Mouse (Mus musculus): ENCODE results near the gene Napepld.

Napepld gene

DNA sequence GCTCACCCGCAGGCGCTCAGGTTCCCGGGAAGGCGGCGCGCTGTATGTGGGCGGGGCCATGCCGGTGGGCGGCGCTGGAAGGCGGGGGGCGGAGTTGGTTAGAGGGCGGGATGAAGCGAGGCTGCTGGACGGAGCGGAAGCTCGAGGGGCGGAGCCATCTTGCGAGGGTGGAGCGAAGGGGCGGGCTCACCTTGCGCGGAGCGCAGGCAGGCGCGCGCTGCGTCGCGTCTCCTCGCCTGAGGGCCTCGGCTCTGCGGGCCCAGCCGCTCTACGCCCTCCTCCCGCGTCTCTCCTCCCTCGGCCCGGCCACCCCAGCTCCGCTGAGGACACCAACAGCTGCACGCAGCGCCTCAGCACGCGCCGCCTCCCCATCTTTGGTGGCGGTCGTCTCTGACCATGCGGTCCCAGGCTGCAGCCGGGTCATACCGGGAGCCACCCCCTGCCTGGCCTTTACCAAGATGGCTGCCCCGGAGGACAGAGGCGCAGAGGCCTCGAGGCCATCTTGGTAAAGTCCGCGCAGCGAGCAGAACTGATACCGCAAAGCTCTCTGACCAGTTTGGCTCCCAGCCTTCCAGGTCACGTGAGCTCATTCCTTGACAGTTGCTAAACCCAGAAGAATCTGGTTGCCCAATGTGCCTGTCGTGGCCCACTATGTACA, at the start of gene Napepld:
Napepld (minus strand) TSS at position 46 of the 658 bp plus-strand sequence.
- in situ Hi-C loops (cut with MboI, MseI): loop anchor here (10.0 kb wide), 1 partner anchor 817 kb away; the partner anchor contains the start of genes Phtf2 and Tmem60

DNA sequence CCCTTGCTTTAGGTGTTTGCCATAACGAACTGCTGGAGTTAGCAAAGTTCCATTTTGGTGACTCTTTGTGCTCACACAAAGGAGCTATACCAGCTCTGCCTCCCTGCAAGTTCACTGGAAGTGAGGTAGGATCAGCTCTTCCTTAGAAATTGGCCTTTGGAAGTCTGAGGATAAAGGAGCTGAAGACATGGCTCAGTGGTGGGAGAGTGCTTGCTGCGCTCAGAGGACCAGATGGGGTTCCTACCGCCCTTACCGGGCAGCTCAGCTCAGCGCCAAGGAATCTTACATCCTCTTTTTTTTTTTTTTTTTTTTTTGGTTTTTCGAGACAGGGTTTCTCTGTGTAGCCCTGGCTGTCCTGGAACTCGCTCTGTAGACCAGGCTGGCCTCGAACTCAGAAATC, 44.8 kb upstream of the Napepld start:
- in situ Hi-C loops (cut with MboI, MseI): no loop called here

DNA sequence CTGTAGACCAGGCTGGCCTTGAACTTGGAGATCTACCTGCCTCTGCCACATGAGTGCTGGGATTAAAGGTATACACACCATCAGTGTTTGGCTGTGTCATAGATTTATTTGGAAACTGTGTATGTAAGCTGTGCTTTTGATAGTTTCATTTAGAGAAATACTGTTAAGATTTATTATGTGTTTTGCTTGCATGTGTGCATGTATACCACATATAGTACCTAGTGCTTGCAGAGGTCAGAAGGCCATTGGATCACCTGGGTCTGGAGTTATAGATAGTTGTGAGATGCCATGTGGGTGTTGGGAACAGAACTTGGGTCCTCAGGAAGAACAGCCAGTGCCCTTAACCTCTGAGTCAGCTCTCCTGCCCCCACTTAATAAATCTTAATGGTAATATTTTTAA, 43.5 kb upstream of the Napepld start:
- in situ Hi-C loops (cut with MboI, MseI): no loop called here

DNA sequence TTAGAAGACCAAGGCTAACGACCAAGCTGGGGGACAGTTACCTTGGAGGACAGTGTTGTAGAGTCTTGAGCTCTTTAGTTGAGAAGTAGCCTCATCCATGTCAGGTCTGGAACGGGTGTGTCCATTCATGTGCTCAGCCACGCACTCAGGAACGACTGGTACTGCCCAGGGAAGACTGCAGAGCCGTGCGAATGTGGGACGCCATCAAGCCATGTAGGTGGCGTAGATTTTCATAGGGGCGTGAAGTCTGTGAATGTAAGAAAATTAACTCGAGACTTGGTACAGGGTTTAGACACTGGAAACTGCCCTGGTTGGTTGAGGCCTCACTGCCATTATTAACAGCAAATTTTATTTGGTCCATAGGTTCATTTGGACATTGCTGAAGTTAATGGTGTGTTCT, 42.4 kb upstream of the Napepld start:
- in situ Hi-C loops (cut with MboI, MseI): no loop called here

DNA sequence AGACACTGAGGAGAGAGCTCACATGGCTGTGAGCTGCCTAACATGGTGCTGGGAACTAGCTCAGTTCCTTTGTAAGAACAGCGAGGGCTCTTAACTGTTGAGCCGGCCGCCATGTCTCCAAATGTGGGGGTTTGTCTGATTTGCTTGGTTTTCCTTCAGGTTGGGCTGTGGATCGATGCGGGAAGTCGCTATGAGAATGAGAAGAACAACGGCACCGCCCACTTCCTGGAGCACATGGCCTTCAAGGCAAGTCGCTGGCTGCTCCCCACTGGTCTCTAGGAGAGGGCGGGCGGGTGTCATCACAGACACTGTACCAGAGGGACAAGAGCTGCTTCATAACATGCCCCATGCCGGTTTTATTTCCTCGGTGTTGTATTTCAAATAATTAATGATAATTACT, 38.7 kb upstream of the Napepld start:
- in situ Hi-C loops (cut with MboI, MseI): no loop called here

DNA sequence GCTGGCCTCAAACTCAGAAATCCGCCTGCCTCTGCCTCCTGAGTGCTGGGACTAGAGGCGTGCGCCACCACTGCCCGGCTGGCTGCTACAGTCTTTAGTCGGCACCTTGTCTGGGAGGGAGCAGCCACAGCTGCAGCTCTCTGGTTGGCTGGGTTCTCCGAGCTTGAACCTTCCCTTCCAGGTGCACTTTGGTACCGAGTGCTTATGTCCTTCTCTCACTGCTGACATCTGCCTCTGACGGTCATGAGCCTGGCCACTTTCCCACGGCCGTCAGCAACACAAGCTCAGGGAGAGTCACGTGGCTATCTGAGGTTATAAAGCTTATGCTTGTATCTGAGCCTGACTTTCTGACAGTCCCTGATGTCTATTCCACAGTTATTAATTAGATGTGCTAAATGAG, 37.9 kb upstream of the Napepld start:
- in situ Hi-C loops (cut with MboI, MseI): no loop called here

DNA sequence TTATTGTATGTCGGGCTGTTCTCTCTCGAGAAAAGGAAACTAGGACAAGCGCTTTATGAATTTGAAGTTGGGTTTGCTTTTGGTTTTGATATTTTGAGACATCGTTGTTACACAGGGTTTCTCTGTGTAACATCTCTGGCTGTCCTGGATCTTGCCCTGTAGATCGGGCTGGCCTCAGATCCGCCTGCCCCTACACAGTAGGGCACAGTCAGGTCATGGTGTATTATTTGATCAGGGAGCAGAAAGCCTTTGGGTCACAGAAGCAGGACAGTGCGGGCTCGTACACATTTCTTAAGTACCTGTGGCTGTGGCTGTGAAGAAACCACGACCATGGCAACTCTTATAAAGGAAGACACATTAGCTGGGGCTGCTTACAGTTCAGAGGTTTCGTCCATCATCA, 36.4 kb upstream of the Napepld start:
- in situ Hi-C loops (cut with MboI, MseI): no loop called here

DNA sequence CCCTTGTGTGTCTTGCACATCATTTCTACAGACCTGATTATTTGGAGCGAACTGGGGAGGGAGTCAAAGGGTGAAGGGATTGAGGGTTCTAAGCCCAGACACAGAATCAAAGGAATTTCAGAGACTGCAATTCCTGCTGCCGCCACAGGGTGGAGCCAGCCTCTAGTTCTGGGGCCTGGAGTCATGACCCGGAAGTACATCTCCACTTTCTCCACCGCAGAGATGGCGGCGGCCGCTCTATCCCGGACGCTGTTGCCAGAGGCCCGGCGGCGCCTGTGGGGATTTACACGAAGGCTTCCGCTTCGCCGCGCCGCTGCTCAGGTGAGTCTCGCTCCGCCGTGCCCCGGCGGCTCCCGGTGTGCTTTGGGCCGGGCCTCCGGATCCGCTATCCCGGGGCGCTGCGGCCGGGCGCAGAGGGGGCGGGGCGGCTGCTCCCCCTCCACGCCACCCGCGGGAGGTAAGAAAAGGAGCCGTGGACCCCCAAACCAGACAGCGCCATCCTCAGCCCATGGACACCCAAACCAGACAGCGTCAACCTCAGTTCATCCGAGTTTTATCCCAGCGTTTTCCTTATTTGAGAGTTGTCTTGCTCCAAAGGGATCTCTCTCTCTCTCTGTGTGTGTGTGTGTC, 35.9 kb upstream of the Napepld start, which contains the start of gene Pmpcb:
Pmpcb (plus strand) TSS at position 186 of the 630 bp plus-strand sequence.
- in situ Hi-C loops (cut with MboI, MseI): no loop called here

DNA sequence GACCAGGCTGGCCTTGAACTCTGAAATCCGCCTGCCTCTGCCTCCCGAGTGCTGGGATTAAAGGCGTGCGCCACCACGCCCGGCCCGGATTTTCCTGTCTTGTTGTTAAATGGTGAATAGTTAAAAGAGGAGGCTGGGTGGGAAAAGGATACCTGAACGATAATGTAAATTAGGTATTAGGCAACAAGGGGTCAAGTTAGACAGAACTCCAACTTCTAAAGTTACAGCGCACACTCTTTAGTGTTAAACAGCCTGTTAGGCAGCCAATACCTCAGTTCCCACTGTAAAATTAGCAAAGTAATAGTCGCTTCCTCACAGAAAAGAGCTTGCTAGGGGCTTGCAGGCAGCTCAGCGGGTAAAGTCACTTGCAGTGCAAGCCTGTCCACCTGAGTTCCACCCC, 34.9 kb upstream of the Napepld start:
- in situ Hi-C loops (cut with MboI, MseI): no loop called here

DNA sequence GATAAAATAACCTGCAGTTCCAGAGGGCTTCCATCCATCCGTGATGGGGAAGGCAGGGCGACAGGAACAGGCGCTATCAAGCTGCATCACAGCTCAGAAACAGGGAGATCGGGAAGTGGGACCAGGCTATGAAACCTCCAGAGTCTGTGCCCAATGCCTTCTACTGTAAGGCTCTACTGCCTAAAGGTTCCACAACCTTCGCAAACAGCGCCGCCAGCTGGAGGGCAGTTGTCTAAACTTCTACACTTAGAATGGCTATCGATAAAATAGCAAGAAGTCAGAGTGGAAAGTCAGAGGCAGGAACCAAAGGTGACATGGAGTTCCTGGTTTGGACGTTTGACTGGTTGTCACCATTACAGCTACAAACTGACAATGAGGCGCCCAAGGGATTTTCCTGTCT, 34.4 kb upstream of the Napepld start:
- in situ Hi-C loops (cut with MboI, MseI): no loop called here

DNA sequence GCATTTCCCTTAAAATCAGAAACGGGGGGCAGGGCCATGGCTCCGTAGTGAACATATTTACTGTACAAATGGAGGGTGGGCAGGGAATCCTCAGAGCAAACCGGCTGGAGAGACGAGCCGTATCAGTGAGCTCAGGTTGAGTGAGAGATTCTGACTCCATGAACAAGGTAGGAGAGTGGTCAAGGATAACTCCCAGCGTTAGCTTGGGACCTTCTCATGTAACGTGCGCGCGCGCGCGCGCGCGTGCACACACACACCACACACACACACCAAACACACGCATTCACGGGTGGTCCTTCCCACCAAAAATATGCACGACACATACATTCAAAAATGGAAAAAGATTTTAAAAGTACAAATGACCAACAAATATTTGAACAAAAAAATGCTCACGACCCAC, 33.9 kb upstream of the Napepld start:
- in situ Hi-C loops (cut with MboI, MseI): no loop called here

DNA sequence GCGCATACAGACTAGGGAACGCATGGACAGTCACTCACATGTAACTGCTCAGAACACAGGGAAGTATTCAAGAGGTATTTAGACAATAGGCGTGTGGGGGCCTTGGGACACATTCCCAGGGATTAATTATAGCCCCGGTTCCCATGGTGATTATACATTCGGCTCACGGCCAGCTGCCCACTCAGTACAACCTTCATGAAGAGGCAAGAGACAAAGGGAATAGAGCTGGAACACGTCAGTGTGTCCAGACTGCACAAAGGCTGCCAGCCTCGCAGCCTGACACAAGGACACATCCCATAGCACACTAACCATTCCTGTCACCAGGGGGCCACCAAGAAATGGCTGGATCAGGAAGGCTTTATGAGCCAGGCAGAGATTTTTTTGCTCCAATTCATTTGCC, 31.7 kb upstream of the Napepld start:
- in situ Hi-C loops (cut with MboI, MseI): no loop called here

DNA sequence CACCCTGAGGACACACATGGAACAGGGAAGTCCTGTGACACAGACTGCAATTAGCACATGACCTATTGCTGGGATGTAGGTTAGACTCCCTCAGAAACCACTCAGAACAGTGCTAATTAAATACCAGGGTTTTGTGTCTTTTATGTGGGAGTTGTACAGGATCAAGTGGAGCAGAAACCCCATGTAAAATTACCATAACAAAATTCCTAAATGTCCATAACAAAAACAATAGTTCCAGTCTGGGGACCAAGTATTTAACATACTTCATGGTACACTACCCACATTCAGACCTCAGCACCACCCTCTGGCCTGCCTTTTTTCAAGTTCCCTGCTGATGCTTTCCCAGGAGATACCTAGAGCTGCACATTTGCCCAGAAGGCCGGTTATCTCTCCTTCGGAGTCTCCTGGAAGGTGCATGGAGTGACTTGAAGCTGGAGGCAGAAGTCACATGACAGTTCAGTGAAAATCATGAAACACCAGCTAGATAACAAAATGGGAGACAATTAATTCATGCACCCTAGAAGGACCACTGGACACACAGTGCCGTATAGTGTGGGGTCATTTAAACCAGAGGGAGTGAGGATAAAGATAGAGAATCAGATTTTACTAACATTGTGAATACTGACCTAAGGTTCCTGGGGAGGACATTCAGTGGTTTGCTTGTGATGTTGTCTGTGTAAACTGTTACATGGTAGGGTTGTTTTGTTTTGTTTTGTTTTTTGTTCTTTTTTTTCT, 31.1 kb upstream of the Napepld start:
- in situ Hi-C loops (cut with MboI, MseI): no loop called here

DNA sequence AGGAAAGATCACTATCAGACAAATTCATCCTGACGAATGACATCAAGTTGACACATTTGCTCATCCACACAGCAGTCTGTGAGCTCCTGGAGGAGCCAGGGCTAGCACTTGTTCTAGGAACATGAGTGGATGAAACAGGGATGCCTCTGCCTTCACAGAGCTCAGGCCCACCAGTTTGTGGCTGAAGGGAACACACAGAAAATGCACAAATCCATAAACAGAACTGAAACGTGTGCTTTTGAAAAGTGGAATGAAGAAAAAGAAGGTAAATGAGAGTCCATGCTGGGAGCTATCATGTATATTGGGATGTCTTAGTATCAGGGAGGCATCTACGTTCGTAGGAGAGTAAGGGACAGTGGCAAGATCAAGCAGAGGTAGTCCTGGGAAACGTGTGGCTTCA, 27.9 kb upstream of the Napepld start:
- in situ Hi-C loops (cut with MboI, MseI): loop anchor here (10.0 kb wide), 1 partner anchor 376 kb away; no protein-coding TSS in a partner anchor

DNA sequence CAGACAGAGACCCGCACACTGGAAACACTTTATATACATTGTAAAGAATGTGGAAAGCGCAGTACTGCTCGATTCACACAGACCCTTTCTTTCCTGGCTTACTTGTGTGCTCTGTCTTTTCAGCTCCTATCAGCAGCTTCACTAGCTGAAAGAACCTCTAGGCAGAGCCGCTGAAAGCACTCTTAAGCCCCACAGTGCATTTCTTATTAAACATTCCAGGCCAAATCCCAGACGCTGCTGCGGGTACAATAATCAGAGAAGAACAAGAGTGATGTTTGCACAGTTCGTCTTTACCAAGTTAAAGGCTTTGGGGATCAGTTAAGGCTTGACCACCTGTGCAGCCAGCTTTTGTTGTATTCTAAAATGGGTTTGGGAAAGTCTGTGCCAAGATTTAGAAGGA, 23.7 kb upstream of the Napepld start:
- in situ Hi-C loops (cut with MboI, MseI): loop anchor here (10.0 kb wide), 1 partner anchor 380 kb away; no protein-coding TSS in a partner anchor

DNA sequence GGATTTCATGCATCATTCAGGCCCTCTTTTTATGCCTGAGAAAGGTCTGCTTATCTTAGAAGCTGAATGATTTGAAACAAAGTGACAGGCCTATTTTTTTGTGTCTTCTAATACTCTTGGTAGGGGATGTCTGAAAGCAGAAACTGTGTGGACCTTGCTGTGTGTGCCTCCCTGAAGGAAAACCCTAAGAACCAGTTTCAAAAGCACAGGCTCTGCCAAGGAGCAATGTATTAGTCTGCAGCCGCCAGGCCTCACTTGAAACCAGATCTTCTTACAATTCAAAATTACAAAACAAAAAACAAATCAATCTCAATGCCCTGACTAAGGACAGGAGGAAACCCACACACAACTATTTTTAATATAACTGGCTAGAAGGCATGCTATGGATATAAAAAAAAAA, 23.2 kb upstream of the Napepld start:
- in situ Hi-C loops (cut with MboI, MseI): loop anchor here (10.0 kb wide), 1 partner anchor 380 kb away; no protein-coding TSS in a partner anchor

DNA sequence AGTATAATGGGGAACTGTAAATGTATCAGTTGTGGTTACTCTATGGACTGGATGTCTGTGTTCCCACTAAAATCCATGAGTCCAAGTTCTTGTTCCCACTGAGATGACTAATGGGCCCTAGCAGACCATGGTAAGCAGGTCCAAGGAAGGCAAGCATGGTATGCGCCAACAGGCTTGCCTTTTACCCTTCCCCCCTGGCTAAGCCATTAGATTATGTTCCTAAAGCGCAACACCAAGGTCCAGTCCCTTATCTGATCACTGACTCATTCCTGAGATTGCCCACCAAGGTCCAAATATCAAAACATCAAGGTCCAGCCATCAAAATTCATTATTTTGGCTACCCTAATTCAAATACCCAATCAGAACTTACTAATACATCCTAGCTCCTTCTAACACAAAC, 18.0 kb upstream of the Napepld start:
- in situ Hi-C loops (cut with MboI, MseI): no loop called here

DNA sequence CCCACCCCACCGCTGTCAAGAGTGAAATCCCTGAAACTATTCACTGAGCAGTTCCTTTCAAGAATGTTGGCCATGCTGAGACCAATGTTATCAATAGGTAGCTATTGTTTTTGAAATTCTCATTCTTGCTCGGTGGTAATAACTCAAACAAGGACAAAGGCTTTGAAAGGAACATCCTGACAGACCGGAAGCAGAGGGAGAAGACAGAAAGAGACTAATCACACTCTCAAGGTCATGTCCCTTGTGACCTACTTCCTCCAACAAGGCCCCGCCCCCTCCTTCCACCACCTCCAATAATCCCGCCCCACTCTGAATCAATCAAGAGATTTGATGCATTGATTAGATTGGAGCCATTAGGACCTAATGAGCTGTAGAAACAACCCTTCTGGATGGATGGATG, 17.4 kb upstream of the Napepld start:
- in situ Hi-C loops (cut with MboI, MseI): no loop called here

DNA sequence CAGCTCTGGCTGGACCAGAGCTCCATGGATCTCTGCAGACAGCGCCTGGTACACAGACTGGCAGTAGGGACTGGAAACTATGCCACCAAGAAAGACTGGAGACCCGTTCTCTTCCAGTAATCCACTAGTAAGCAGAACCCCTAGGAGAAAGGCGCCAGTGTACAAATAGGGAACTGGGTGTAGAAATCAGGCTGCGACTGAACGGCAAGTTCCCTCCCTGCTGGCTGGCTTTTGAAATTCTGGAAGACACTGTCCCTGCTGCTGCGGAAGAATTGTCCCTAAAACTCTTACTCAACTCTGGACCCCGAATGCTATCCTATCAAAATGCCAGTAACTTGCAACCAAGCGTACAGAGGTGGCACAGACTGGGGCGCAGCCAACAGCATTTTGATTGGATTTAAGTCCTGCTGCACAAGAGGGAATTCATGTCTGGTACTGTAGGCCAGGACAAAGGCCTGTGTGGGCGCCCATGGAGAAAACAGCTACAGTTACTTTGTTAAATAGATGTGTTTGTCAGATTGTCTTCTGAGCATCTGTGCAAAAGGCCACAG, 16.0 kb upstream of the Napepld start:
- in situ Hi-C loops (cut with MboI, MseI): no loop called here

DNA sequence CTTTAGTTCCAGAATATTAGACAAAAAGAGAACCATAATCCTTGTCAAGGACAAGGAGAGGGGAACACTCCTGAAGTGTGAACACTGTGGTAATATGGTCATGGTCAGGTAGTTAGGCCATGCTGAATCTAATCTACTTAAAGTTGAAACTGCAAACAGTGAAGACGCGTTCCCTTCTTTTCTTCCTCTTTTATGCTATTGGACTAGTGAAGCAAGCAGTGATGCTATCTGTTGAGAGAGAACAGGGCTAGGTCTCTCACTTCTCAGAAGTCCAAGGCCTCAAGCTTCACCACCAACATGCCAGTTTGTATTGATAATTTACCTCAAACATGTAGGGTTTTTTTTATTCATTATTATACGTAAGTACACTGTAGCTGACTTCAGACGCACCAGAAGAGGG, 13.3 kb upstream of the Napepld start:
- in situ Hi-C loops (cut with MboI, MseI): no loop called here

DNA sequence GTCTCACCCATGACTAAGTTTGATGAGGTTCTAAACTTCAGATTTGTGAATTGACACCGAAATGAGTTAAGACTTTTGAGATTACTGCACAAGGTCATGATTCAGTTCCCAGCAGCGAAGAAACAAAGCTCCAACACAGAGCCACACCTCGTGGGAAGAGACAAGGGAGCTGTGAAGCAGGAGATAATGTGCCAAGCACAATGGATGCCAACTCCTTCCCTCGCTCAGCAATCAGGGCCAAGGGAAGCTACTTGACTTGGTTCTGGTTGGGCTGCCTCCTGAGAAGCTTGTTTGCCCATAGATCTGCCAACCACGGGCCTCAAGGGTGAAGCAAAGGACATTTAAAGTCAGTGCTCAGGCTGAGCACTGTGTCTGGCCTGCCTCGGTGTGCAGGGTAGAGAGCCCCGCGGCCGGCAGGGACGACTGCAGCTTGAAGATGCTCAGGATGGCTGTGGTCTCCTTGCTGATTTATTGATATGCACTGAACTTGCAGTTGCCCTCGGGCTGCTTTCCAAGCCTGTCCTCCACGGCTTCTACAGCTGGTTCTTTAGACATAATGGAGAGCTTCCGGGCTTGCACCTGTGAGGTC, 11.0 kb upstream of the Napepld start:
- in situ Hi-C loops (cut with MboI, MseI): no loop called here

DNA sequence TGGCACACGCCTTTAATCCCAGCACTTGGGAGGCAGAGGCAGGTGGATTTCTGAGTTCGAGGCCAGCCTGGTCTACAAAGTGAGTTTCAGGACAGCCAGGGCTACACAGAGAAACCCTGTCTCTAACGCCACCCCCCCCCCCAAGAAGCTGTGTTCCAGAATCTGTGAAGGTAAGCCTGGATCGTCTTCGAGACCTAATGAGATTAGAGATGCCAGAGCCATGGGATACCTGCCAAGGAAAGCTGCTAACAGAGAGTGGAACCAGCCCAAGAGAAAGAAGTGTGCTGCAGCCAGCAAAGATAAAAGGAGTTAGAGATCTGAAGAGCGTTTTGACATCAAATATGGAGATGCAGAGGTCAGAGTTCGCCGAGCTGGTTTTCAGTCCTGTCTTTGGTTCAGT, 6.8 kb upstream of the Napepld start:
- in situ Hi-C loops (cut with MboI, MseI): loop anchor here (10.0 kb wide), 1 partner anchor 823 kb away; the partner anchor contains the start of genes Phtf2 and Tmem60
